Mouse (Mus musculus): ENCODE data around the gene Pcyt2. TPM values are rescaled to one million over a fixed set of nuclear protein-coding genes. Genes with fewer than 3 reads are reported as not detected.

Gene Pcyt2
- polyA plus RNA-seq, 1 experiment from 2014 or later: 140 TPM

GRCm38 (mm10) chr11:120631726-120632448, 14.2 kb upstream of the Pcyt2 start:
- WGBS: 62% methylated on average over 4 of the region's 4 CpGs
- ATAC-seq: no peak
- H3K4me2 ChIP-seq: peak overlapping the region; percentile 90
- H3K4me3 ChIP-seq: peak overlapping the region; percentile 98
- H3K9ac ChIP-seq: peak overlapping the region; percentile 94
- no peaks in the 10 kb centered on the region for H3K27me3 ChIP-seq
- H3K36me3 ChIP-seq (ENCODE audit: poor library complexity, severe bottlenecking): peaks cover 24% of the 10 kb centered on the region
- H3K4me1 ChIP-seq: peaks cover 32% of the 10 kb centered on the region
- H3K9me3 ChIP-seq (replicated peaks): no peaks in the 10 kb centered on the region
- H3K27ac ChIP-seq: no peak overlapping the region

GRCm38 (mm10) chr11:120630881-120631725, 13.4 kb upstream of the Pcyt2 start:
- Histone ChIP-seq H3K27ac (no peak overlapping the region), H3K9me3 (replicated peaks) (no peaks in the 10 kb centered on the region), H3K36me3 (ENCODE audit: poor library complexity, severe bottlenecking) (peaks cover 27% of the 10 kb centered on the region), H3K4me1 (peaks cover 32% of the 10 kb centered on the region), H3K4me3 (no peak overlapping the region), H3K27me3 (no peaks in the 10 kb centered on the region), H3K9ac (peak overlapping the region; percentile 53), H3K4me2 (peak overlapping the region; percentile 90)
- WGBS: 36% methylated on average over 7 of the region's 7 CpGs
- ATAC-seq: no peak

GRCm38 (mm10) chr11:120630401-120630871, 12.7 kb upstream of the Pcyt2 start:
- WGBS: 36% methylated on average over 5 of the region's 5 CpGs
- H3K4me1 ChIP-seq: peaks cover 37% of the 10 kb centered on the region

GRCm38 (mm10) chr11:120629911-120630310, 12.2 kb upstream of the Pcyt2 start:
- H3K27ac ChIP-seq: no peak overlapping the region
- ATAC-seq: no peak
- peak overlapping the region; percentile 1; the same call in 1 of the 2 replicates for H3K4me2 ChIP-seq
- 0 out of 2 replicates have a peak overlapping the region, but pooled peaks have one; percentile 2 for H3K9ac ChIP-seq
- WGBS: 32% methylated on average over 7 of the region's 7 CpGs
- H3K9me3 ChIP-seq (replicated peaks): no peaks in the 10 kb centered on the region
- H3K27me3 ChIP-seq: no peaks in the 10 kb centered on the region
- peaks cover 42% of the 10 kb centered on the region for H3K4me1 ChIP-seq
- no peak overlapping the region for H3K4me3 ChIP-seq
- H3K36me3 ChIP-seq (ENCODE audit: poor library complexity, severe bottlenecking): peaks cover 27% of the 10 kb centered on the region

More at GRCm38 (mm10) chr11:120630401-120630871, 12.7 kb upstream of the Pcyt2 start:
- no peak for ATAC-seq
- Histone ChIP-seq H3K36me3 (ENCODE audit: poor library complexity, severe bottlenecking) (peaks cover 27% of the 10 kb centered on the region), H3K27me3 (no peaks in the 10 kb centered on the region), H3K9me3 (replicated peaks) (no peaks in the 10 kb centered on the region), H3K4me2 (peak overlapping the region; percentile 12), H3K4me3 (no peak overlapping the region), H3K27ac (no peak overlapping the region), H3K9ac (peak overlapping the region; percentile 53; the same call in 1 of the 2 replicates)

GRCm38 (mm10) chr11:120629341-120629730, 11.6 kb upstream of the Pcyt2 start:
- no peak for ATAC-seq
- Histone ChIP-seq H3K9ac (no peak overlapping the region), H3K4me1 (peaks cover 42% of the 10 kb centered on the region), H3K9me3 (replicated peaks) (no peaks in the 10 kb centered on the region), H3K4me2 (peak overlapping the region; percentile 1; the same call in 1 of the 2 replicates), H3K36me3 (ENCODE audit: poor library complexity, severe bottlenecking) (peaks cover 27% of the 10 kb centered on the region), H3K27me3 (no peaks in the 10 kb centered on the region), H3K27ac (no peak overlapping the region), H3K4me3 (no peak overlapping the region)
- WGBS: 72% methylated on average over 23 of the region's 23 CpGs

- H3K9me3 ChIP-seq (replicated peaks): no peaks in the 10 kb centered on the region
- WGBS: 92% methylated on average over 23 of the region's 23 CpGs
- H3K36me3 ChIP-seq (ENCODE audit: poor library complexity, severe bottlenecking): peaks cover 27% of the 10 kb centered on the region
- no peak overlapping the region for H3K4me3 ChIP-seq
- no peak overlapping the region for H3K4me2 ChIP-seq
- no peak overlapping the region for H3K27ac ChIP-seq
- H3K9ac ChIP-seq: no peak overlapping the region
- no peak for ATAC-seq
- no peaks in the 10 kb centered on the region for H3K27me3 ChIP-seq
- peaks cover 48% of the 10 kb centered on the region for H3K4me1 ChIP-seq
Measured at GRCm38 (mm10) chr11:120628601-120629340, 11.0 kb upstream of the Pcyt2 start.

GRCm38 (mm10) chr11:120627468-120628300, 9.9 kb upstream of the Pcyt2 start:
- H3K4me2 ChIP-seq: no peak overlapping the region
- no peak for ATAC-seq
- H3K27me3 ChIP-seq: no peaks in the 10 kb centered on the region
- no peak overlapping the region for H3K9ac ChIP-seq
- no peak overlapping the region for H3K4me3 ChIP-seq
- peaks cover 54% of the 10 kb centered on the region for H3K4me1 ChIP-seq
- H3K9me3 ChIP-seq (replicated peaks): no peaks in the 10 kb centered on the region
- WGBS: 83% methylated on average over 22 of the region's 22 CpGs
- peaks cover 36% of the 10 kb centered on the region for H3K36me3 ChIP-seq (ENCODE audit: poor library complexity, severe bottlenecking)
- no peak overlapping the region for H3K27ac ChIP-seq

- Histone ChIP-seq H3K27ac (no peak overlapping the region), H3K4me1 (peaks cover 48% of the 10 kb centered on the region), H3K27me3 (no peaks in the 10 kb centered on the region), H3K9ac (no peak overlapping the region), H3K9me3 (replicated peaks) (no peaks in the 10 kb centered on the region), H3K36me3 (ENCODE audit: poor library complexity, severe bottlenecking) (peaks cover 42% of the 10 kb centered on the region), H3K4me2 (no peak overlapping the region), H3K4me3 (no peak overlapping the region)
- no peak for ATAC-seq
- WGBS: 93% methylated on average over 11 of the region's 11 CpGs
Measured at GRCm38 (mm10) chr11:120626785-120627467, 9.2 kb upstream of the Pcyt2 start.

- H3K9me3 ChIP-seq (replicated peaks): no peaks in the 10 kb centered on the region
- WGBS: 21% methylated on average over 5 of the region's 5 CpGs
- H3K4me1 ChIP-seq: peaks cover 31% of the 10 kb centered on the region
- peak; percentile 65 for ATAC-seq
- peak within 1 kb of the TSS; percentile 84 for H3K9ac ChIP-seq
- H3K4me2 ChIP-seq: peak within 1 kb of the TSS; percentile 98
- H3K27ac ChIP-seq: peak within 1 kb of the TSS; percentile 88
- peaks cover 59% of the 10 kb centered on the region for H3K36me3 ChIP-seq (ENCODE audit: poor library complexity, severe bottlenecking)
- H3K4me3 ChIP-seq: peak within 1 kb of the TSS; percentile 96
- H3K27me3 ChIP-seq: no peaks in the 10 kb centered on the region
Measured at GRCm38 (mm10) chr11:120625152-120625775, 7.5 kb upstream of the Pcyt2 start, which contains the start of gene Sirt7. Gene Sirt7 (minus strand): TSS chr11:120625240.

GRCm38 (mm10) chr11:120624680-120625111, 7.0 kb upstream of the Pcyt2 start:
- Histone ChIP-seq H3K4me3 (peak overlapping the region; percentile 96), H3K27ac (peak overlapping the region; percentile 88), H3K36me3 (ENCODE audit: poor library complexity, severe bottlenecking) (peaks cover 65% of the 10 kb centered on the region), H3K4me2 (peak overlapping the region; percentile 98), H3K9me3 (replicated peaks) (no peaks in the 10 kb centered on the region), H3K9ac (peak overlapping the region; percentile 84), H3K27me3 (no peaks in the 10 kb centered on the region), H3K4me1 (peaks cover 27% of the 10 kb centered on the region)
- under 1% methylated on average over 51 of the region's 53 CpGs for WGBS
- ATAC-seq: peak; percentile 90
